Mouse (Mus musculus) ovary, postnatal 36 days (tissue): ENCODE results near the gene Fosl1.
"Not testable (repeated sequence)": the region's sequence is repeated elsewhere in the genome, so short reads cannot be mapped to it uniquely, and the experiment has no call there.

Experiments used
- DNase-seq: peaks from one replicate; pipeline ENCODE4 v3.0.0; 2022; ENCODE audit warnings: low spot score, mixed read lengths

Gene Fosl1

DNA sequence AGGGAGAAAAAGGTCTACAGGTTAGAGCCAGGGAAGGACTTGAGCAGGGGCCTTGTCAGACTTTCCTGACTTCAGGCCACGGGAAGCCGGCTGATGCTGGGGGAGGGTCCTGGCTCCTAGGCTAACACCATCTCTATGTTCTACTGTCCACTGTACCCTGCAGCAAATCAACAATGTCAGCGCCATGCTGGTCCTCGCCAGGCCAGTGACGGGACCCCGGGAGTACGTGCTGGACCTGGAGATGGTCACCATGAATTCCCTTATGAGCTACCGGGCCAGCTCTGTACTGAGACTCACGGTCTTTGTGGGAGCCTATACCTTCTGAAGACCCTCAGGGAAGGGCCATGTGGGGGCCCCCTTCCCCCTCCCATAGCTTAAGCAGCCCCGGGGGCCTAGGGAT is 34.1 kb downstream of the Fosl1 start:
- DNase-seq = no peak

- no peak for DNase-seq
Measured at GRCm38 (mm10) chr19:5483386-5484359, 36.3 kb downstream of the Fosl1 start.

DNA sequence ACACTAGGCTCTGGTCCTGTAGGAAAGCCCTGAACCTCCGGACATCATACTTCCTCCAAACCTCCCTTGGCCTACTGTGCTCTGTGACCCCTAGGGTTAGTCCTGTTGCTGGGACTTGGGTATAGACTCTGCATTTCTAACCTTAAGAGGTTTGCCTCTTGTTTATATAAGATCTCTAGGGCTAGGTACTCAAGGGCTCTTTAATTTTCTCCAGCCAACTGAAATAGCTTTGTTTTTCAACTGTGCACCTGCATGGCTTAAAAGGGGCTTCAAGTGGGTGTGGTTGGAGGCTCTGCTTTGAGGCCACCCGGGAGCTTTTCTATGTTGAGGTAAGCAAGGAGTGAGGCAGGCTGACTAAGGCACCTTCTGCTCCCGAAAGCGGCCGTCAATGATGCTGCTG is 37.1 kb downstream of the Fosl1 start:
- DNase-seq = no peak

DNA sequence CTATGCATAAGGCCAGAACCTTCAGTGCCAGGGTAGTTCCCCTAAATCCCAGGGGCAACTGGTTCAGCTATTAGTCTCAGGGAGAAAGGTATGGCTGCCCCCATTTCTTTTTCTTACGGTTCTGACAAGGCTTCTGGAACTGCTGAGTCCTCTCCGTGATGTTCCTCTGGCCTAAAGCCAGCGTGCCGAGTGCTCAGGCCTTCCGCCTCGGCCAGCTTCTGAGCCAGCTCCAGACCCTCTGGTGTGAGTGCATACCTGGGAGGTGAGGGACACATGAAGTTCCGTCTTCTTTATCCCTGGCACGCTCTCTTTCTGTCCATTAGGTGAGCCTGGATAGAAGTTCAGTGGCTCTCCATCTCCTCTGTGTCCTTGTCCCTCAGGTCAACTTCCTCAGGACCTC is 38.0 kb downstream of the Fosl1 start:
- DNase-seq = no peak

- DNase-seq = no peak
Measured at GRCm38 (mm10) chr19:5485821-5486220, 38.5 kb downstream of the Fosl1 start.

DNA sequence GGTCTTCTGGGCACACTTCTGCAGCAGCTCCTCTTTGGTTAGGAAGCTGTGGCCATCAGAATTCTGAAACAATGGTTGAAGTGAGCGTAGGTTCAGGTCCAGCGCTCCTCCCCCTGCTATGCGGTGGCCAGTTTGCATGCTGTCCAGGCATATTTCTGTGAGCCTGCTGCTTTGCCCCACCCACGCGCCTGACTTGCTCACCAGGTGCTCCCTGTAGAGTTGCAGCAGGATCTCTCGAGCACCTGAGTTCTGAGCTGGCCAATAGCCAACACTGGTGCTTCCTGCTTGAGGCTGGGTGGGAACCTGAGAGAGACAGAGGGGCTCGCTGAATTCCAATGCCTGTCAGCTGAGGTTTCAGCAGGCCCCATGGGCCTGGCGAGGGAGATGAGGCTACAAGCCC is 38.9 kb downstream of the Fosl1 start:
- DNase-seq = no peak

DNA sequence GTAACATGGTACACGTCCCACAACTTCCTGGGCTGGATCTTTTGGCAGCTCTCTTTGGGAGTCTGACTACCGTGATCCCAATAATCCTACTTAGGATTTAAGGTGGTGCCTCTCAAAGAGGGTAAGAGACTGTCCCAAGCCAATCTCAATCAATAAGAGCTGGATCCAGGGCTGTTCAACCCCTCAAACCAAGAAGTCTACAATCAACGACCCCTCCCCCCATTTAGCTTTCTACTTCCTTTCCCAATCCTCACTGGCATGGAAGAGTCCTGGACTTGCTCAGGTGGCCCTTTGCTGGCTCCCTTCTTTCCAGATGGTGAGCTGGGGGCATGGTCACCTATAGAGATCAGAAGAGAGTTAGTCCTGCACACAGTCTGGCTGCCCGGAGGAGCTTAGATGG is 39.4 kb downstream of the Fosl1 start:
- DNase-seq = no peak

GRCm38 (mm10) chr19:5487768-5488550 is 40.6 kb downstream of the Fosl1 start, which contains the start of gene Mus81:
Gene Mus81, minus strand, starts transcription at chr19:5488402.
- peak; percentile 93 for DNase-seq

GRCm38 (mm10) chr19:5488878-5489571 is 41.7 kb downstream of the Fosl1 start:
- DNase-seq = peak; percentile 96

- not testable (repeated sequence) for DNase-seq
Measured at GRCm38 (mm10) chr19:5489721-5490120, 42.4 kb downstream of the Fosl1 start.

- DNase-seq = peak; percentile 95
Measured at GRCm38 (mm10) chr19:5490313-5490897, 43.1 kb downstream of the Fosl1 start, which contains the start of gene Cfl1. Gene Cfl1, plus strand, starts transcription at chr19:5490455.

DNA sequence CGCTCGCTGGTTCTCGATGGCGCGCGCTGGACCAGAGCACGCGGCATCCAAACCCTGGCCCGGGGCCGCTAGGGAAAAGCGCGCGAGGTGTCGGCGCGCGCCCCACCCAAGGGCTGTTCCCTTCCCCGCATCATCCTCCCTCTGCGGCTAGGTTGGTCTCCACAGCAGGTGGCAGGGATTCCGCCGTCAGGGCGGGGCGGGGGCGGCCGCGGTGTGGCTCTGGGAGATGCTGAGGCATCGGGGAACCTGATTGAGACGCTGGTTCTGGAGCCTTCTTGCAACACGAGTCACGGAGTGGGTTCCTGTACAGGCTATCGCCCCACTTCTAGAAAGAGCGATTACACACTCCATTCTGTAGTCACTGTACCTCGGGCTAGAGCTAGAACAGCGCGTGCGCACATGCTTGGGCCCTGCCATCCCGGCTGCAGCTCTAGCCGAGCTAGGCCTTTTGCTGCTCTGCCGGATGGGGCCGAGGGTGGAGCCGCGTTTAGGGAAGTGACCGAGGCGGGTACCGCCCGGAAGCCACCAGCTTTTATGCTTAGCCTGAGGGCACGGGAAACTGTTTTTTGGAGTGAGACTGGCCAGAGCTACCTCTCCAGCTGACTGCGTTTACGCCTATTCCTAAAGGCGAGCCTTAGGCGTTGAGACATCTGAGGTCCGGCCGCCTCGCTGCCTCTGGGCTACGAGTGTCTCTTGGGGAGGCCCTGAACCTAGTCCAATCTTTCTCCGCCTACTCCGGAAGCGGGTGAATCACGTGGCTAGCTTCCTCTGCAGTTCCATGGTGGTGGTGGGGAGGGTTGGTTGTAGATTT is 43.8 kb downstream of the Fosl1 start:
- peak; percentile 78 for DNase-seq

- DNase-seq = no peak
Measured at GRCm38 (mm10) chr19:5492641-5493040, 45.3 kb downstream of the Fosl1 start.

- not testable (repeated sequence) for DNase-seq
Measured at GRCm38 (mm10) chr19:5493301-5493721, 46.0 kb downstream of the Fosl1 start.

- no peak for DNase-seq
Measured at GRCm38 (mm10) chr19:5494314-5494713, 47.0 kb downstream of the Fosl1 start.

GRCm38 (mm10) chr19:5495353-5496051 is 48.2 kb downstream of the Fosl1 start:
- no peak for DNase-seq

- DNase-seq = no peak
Measured at GRCm38 (mm10) chr19:5496052-5496370, 48.7 kb downstream of the Fosl1 start.

DNA sequence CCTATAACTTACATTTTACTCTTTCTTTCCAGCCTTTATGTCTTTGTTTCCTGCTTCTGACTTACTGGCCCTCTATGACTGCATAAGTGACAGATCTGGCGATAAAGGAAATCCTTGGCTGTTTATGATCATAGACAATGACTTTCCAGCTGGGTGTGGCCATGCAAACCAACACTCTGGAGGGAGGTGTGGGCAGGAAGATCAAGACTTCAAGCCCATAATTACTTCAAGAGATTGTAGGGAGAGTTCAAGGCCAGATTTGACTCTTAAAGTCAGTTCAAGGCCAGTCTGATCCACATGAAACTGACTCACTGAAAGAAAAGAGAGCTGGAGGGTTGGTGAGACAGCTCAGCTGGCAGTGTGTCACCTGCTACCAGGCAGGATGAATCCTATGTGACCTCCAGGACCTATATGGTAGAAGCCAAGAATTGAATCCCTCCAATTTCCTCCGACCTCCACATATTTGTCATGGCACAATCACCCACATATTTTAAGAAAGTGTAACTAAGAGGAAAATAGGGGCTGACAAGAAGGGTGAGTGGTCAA is 53.1 kb downstream of the Fosl1 start:
- DNase-seq = no peak

DNA sequence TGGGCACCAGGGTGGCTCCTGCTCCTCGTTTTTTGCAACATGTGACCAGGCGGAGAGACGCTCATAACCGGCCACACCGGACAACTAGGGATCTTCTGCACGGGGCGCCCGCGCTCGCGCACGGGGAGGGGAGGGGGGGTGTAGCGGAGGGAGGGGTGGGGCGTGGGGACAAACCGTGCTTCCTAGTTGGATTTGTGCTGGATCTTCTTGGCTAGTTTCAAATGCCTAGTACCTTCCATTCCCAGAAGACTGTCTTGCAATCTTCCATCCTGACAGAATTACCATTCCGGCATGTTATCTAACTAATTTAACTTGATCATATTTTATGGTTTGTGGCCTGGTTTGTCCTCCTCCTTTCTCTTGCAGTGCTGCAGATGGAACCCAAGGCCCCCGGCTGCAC is 56.3 kb downstream of the Fosl1 start, which contains the start of gene 1700020D05Rik:
Gene 1700020D05Rik, minus strand, starts transcription at position 101 of the 400 bp plus-strand sequence.
- DNase-seq = no peak
